Mouse (Mus musculus): Measurements from ENCODE around the gene Tom1l2.
A peak's percentile ranks its signal among the peaks of the same experiment; 100 is the strongest.

The Tom1l2 gene

GRCm38 (mm10) chr11:60205026-60205425, 147.7 kb downstream of the Tom1l2 start:
- DNase-seq (ENCODE audit: low read depth, low spot score): no peak

- no peak for DNase-seq (ENCODE audit: low read depth, low spot score)
Observed at GRCm38 (mm10) chr11:60202710-60203638, 149.7 kb downstream of the Tom1l2 start.

- DNase-seq (ENCODE audit: low read depth, low spot score): no peak
Observed at GRCm38 (mm10) chr11:60200384-60200783, 152.3 kb downstream of the Tom1l2 start.

- DNase-seq (ENCODE audit: low read depth, low spot score): peak; percentile 80
Observed at GRCm38 (mm10) chr11:60199702-60200184, 153.0 kb downstream of the Tom1l2 start.

GRCm38 (mm10) chr11:60198651-60199050, 154.1 kb downstream of the Tom1l2 start:
- DNase-seq (ENCODE audit: low read depth, low spot score): no peak

GRCm38 (mm10) chr11:60197998-60198619, 154.6 kb downstream of the Tom1l2 start:
- DNase-seq (ENCODE audit: low read depth, low spot score): no peak

GRCm38 (mm10) chr11:60196344-60196743, 156.4 kb downstream of the Tom1l2 start:
- no peak for DNase-seq (ENCODE audit: low read depth, low spot score)

- DNase-seq (ENCODE audit: low read depth, low spot score): peak; percentile 68
Observed at GRCm38 (mm10) chr11:60195108-60195507, 157.6 kb downstream of the Tom1l2 start.

- DNase-seq (ENCODE audit: low read depth, low spot score): no peak
Observed at GRCm38 (mm10) chr11:60193556-60193955, 159.1 kb downstream of the Tom1l2 start.

GRCm38 (mm10) chr11:60192534-60192933, 160.2 kb downstream of the Tom1l2 start:
- no peak for DNase-seq (ENCODE audit: low read depth, low spot score)

- no peak for DNase-seq (ENCODE audit: low read depth, low spot score)
Observed at GRCm38 (mm10) chr11:60190055-60190641, 162.6 kb downstream of the Tom1l2 start.

- DNase-seq (ENCODE audit: low read depth, low spot score): no peak
Observed at GRCm38 (mm10) chr11:60189501-60190040, 163.1 kb downstream of the Tom1l2 start.

GRCm38 (mm10) chr11:60188275-60188853, 164.3 kb downstream of the Tom1l2 start:
- no peak for DNase-seq (ENCODE audit: low read depth, low spot score)

GRCm38 (mm10) chr11:60187070-60187469, 165.6 kb downstream of the Tom1l2 start:
- no peak for DNase-seq (ENCODE audit: low read depth, low spot score)

GRCm38 (mm10) chr11:60185396-60186231, 167.1 kb downstream of the Tom1l2 start:
- DNase-seq (ENCODE audit: low read depth, low spot score): no peak

- DNase-seq (ENCODE audit: low read depth, low spot score): no peak
Observed at GRCm38 (mm10) chr11:60184346-60185325, 168.1 kb downstream of the Tom1l2 start.

- DNase-seq (ENCODE audit: low read depth, low spot score): no peak
Observed at GRCm38 (mm10) chr11:60182741-60183140, 170.0 kb downstream of the Tom1l2 start.

- no peak for DNase-seq (ENCODE audit: low read depth, low spot score)
Observed at GRCm38 (mm10) chr11:60182116-60182670, 170.5 kb downstream of the Tom1l2 start.

GRCm38 (mm10) chr11:60178506-60178905, 174.2 kb downstream of the Tom1l2 start:
- DNase-seq (ENCODE audit: low read depth, low spot score): no peak
